Mouse (Mus musculus) bone marrow, adult 2 months (tissue): ENCODE measurements at regions not wholly inside any gene's neighbourhood (a gene's known extent, or its start where the extent isn't known, plus 50 kb on each side); places are given as distances from the start of the nearest gene placed in this dataset.

Source experiments
- CTCF ChIP-seq: fragments of 200-500 bp; IDR thresholded peaks from 2 replicates; pipeline ENCODE4 v1.5.1; 2011; ENCODE audit warnings: low read length, control low read depth; ENCODE audit not compliant: control insufficient read depth, insufficient read depth
- POLR2A ChIP-seq: fragments of 200-500 bp; IDR thresholded peaks from 2 replicates; pipeline ENCODE4 v1.6.1; 2011; ENCODE audit warnings: low read depth, mild to moderate bottlenecking, control low read depth, low read length, borderline replicate concordance; ENCODE audit not compliant: control insufficient read depth

GRCm38 (mm10) chr6:100411968-100412367 is 124.7 kb upstream of the Rybp start:
- TF ChIP-seq POLR2A (no peak), CTCF (no peak)
